Mouse (Mus musculus) heart, embryonic 14.5 days (tissue): ENCODE data around the gene Ascl5. TPM values are rescaled to one million over a fixed set of nuclear protein-coding genes. Genes with fewer than 3 reads are reported as not detected.

Source experiments
- ATAC-seq: fragments of 200-750 bp; cut with Nextera tagmentation; 2 replicates; pipeline ENCODE4 v1.8.0; 2017; ENCODE audit warnings: low read depth, moderate TSS enrichment; ENCODE audit not compliant: insufficient number of reproducible peaks, insufficient read depth, low FRiP score
- H3K27ac ChIP-seq, 2 experiments: fragments of 200-500 bp in 1 of 2; fragments of 300-500 bp in 1 of 2; sonication (generic) in 1 of 2; replicated peaks in 1 of 2; 2 replicates each; pipeline ENCODE4 v1.5.1; 2012 to 2014; ENCODE audit warnings: low read depth in 2 of 2, low read length in 2 of 2, control low read depth in 1 of 2, mild to moderate bottlenecking in 1 of 2, mixed read lengths in 1 of 2; ENCODE audit not compliant: control insufficient read depth in 1 of 2, insufficient read depth in 1 of 2
- H3K27me3 ChIP-seq: fragments of 300-500 bp; sonication (generic); 2 replicates; pipeline ENCODE4 v1.6.1; 2014; ENCODE audit warnings: mild to moderate bottlenecking, low read length, control low read depth; ENCODE audit not compliant: control insufficient read depth, insufficient read depth
- H3K36me3 ChIP-seq: fragments of 300-500 bp; sonication (generic); 2 replicates; pipeline ENCODE4 v1.6.1; 2014; ENCODE audit warnings: mild to moderate bottlenecking, control low read depth, low read length, mixed read lengths; ENCODE audit not compliant: control insufficient read depth, insufficient read depth
- H3K4me1 ChIP-seq, 2 experiments: fragments of 200-500 bp in 1 of 2; fragments of 300-500 bp in 1 of 2; sonication (generic) in 1 of 2; 2 replicates each; pipeline ENCODE4 v1.6.1; 2012 to 2014; ENCODE audit warnings: low read length in 2 of 2, control low read depth in 1 of 2, mixed read lengths in 1 of 2; ENCODE audit not compliant: control insufficient read depth in 2 of 2, insufficient read depth in 2 of 2
- H3K4me2 ChIP-seq: fragments of 300-500 bp; sonication (generic); 2 replicates; pipeline ENCODE4 v1.6.1; 2014; ENCODE audit warnings: mild to moderate bottlenecking, low read length
- H3K4me3 ChIP-seq, 2 experiments: fragments of 200-500 bp in 1 of 2; fragments of 300-500 bp in 1 of 2; sonication (generic) in 1 of 2; 2 replicates each; pipeline ENCODE4 v1.5.1; 2012 to 2014; ENCODE audit warnings: low read length in 2 of 2, mild to moderate bottlenecking in 2 of 2, control low read depth in 1 of 2, low read depth in 1 of 2, moderate library complexity in 1 of 2; ENCODE audit not compliant: control insufficient read depth in 1 of 2, insufficient read depth in 1 of 2
- H3K9ac ChIP-seq: fragments of 300-500 bp; sonication (generic); 2 replicates; pipeline ENCODE4 v1.6.1; 2014; ENCODE audit warnings: mild to moderate bottlenecking, low read length
- H3K9me3 ChIP-seq: fragments of 300-500 bp; sonication (generic); 2 replicates; pipeline ENCODE4 v1.6.1; 2016; ENCODE audit warnings: low read length, control low read depth; ENCODE audit not compliant: control insufficient read depth
- WGBS: fragments of 180-500 bp; shearing (Covaris S2); extraction: QIAGEN DNeasy Blood & Tissue Kit; methylation state at CpG from one replicate; pipeline ENCODE4 v1.1.7; 2014; 5-methylcytosine and 5-hydroxymethylcytosine counted together
- polyA plus RNA-seq: library from polyadenylated mRNA; unstranded; fragments of >200 nt; fragmentation: Nextera tagmentation; extraction: Ambion mirVana; gene quantifications from 2 replicates; pipeline ENCODE4 v1.2.1, GENCODE M21; 2014

The Ascl5 gene
- polyA plus RNA-seq, 1 experiment from 2014 or later: not detected

DNA sequence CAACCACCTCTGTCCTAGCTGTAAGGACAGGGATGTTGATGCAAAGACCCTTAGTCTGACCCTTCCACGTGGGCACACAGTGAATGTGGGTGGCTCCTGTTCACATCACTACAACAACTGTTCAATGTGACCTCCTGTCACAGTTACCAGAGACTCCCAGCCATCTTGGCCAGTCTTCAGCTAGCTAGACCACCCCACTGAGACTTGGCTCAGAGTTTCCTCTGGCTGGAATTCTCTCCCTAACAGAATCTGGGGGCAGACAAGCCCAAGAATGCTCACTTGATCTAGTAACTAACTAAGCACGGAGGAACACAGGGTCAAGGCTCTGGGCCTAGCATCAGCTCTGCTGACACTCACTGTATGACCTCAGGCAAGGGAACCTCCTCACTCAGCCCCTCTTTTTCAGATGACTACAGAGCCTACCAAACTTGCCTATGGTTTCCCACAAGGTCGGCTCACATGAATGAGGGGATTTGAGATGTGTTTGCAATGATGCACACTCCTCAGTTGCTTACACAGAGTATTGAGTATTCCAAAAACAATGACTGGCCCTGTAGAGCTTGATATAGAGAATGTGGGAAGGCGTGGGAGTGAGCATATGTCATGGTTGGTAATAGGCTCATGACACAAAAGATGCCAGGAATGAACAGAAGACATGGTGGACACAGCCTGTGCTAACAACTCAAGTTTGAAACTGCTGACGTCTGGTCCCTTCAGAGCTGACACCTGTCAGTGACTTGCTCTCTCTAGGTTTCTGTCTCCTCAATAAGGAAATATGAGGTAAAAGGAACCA is 11.7 kb upstream of the Ascl5 start:
- H3K36me3 ChIP-seq: peaks cover 17% of the 10 kb centered on the region
- no peak for ATAC-seq
- H3K27me3 ChIP-seq: peaks cover 9% of the 10 kb centered on the region
- WGBS: 66% methylated on average over 5 of the region's 5 CpGs
- peaks cover 3 to 5% of the 10 kb centered on the region in 2 experiments; a peak in 2 of 4 replicates for H3K4me1 ChIP-seq
- H3K9me3 ChIP-seq: no peaks in the 10 kb centered on the region
- H3K27ac ChIP-seq: no peak overlapping the region
- H3K9ac ChIP-seq: no peak overlapping the region
- H3K4me2 ChIP-seq: no peak overlapping the region
- no peak overlapping the region for H3K4me3 ChIP-seq

DNA sequence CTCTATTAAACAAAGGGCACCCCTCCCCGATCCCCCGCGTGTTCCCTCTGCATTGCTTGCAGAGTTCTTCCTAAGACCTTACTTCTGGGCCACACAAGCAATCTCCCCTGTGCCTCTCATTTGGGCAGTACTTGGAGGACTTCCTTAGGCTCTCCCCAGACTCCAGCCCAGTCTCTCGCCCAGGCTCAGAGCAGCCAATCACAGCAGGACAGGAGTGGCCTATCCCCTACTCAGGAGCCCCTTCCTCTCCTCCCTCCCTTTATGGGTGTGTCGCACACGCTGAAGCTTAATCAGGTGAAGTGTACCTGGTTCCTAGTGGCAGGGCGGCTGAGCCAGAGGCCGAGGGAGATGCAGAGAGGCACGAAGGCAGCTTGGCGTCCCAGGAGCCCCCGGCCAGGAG is 10.2 kb upstream of the Ascl5 start:
- Histone ChIP-seq H3K9ac (no peak overlapping the region), H3K4me2 (no peak overlapping the region), H3K9me3 (no peaks in the 10 kb centered on the region), H3K4me3 (no peak overlapping the region), H3K27ac (no peak overlapping the region), H3K36me3 (peaks cover 2% of the 10 kb centered on the region), H3K4me1 (peaks cover 3 to 5% of the 10 kb centered on the region in 2 experiments; a peak in 2 of 4 replicates), H3K27me3 (peaks cover 9% of the 10 kb centered on the region)
- WGBS: 17% methylated on average over 11 of the region's 11 CpGs
- no peak for ATAC-seq

DNA sequence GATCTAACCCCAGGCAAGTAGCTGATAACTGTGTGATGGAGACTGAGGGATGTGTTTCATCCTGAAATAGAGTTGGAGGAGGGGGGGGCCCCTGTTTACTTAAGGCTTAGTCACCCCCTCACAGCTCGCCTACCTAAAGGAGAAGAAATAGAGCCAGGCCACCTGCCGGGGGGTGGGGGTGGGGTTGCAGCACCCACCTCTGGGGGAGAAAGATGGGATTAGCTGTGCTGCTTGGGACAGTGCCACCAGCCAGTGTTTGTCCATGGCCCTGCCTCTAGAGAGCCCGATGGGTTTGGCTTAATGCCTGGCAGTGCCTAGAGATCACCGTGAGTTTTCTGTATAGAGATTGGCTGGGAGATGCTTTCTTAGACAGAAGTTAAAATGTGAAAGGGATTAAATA is 9.7 kb upstream of the Ascl5 start:
- no peak for ATAC-seq
- Histone ChIP-seq H3K4me2 (no peak overlapping the region), H3K4me3 (no peak overlapping the region), H3K27me3 (peaks cover 9% of the 10 kb centered on the region), H3K27ac (no peak overlapping the region), H3K9ac (no peak overlapping the region), H3K36me3 (no peaks in the 10 kb centered on the region), H3K4me1 (peaks cover 3 to 5% of the 10 kb centered on the region in 2 experiments; a peak in 2 of 4 replicates), H3K9me3 (no peaks in the 10 kb centered on the region)
- WGBS: 21% methylated on average over 4 of the region's 4 CpGs

DNA sequence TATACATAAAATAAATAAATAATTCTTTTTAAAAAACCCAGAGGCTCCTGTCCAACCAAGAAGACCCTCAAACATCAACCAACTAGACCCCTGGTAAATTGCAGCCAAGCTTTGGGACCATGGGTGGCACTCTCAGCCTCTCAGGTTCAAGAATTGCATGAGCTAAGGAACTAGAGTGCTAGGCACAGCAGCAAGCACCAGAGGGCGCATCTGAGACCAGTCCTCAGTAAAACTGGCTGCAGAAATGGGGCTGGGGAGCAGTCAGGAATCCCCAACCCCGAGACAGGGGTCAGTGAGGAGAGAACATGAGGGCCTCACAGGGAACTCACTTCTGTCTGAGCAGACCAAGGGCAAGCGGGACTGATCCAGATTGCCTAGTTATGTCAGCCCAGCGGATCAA is 4.8 kb upstream of the Ascl5 start:
- no peak overlapping the region for H3K27ac ChIP-seq
- WGBS: 6% methylated on average over 4 of the region's 4 CpGs
- no peak for ATAC-seq
- H3K27me3 ChIP-seq: peaks cover 35% of the 10 kb centered on the region
- peaks cover 3 to 8% of the 10 kb centered on the region in 2 experiments; a peak in 3 of 4 replicates for H3K4me1 ChIP-seq
- H3K4me3 ChIP-seq: no peak overlapping the region
- H3K9ac ChIP-seq: no peak overlapping the region
- H3K4me2 ChIP-seq: no peak overlapping the region
- H3K36me3 ChIP-seq: no peaks in the 10 kb centered on the region
- H3K9me3 ChIP-seq: no peaks in the 10 kb centered on the region

DNA sequence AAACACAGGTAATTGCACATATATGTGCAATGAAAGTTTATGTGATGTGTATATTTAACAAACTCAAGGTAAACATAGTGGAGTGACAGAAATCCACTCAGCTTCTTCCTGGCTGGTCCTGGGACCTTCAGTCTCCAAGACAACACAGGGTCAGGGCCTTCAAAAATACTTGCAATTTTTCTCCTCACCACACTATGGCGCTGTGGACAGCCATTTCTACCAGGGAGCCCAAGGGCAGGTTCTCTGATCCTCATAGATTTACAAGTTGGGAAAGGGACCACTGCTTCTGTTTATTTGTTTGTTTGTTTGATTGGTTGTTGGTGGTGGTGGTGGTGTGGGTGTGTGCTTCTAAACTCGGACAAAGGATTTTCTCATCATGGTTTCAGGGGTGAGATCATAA is 3.2 kb upstream of the Ascl5 start:
- ATAC-seq: no peak
- Histone ChIP-seq H3K4me2 (no peak overlapping the region), H3K36me3 (no peaks in the 10 kb centered on the region), H3K9ac (no peak overlapping the region), H3K4me1 (peaks cover 5 to 10% of the 10 kb centered on the region in 2 experiments; a peak in 3 of 4 replicates), H3K27me3 (peaks cover 42% of the 10 kb centered on the region), H3K27ac (no peak overlapping the region), H3K4me3 (no peak overlapping the region), H3K9me3 (no peaks in the 10 kb centered on the region)
- 6% methylated on average over 2 of the region's 2 CpGs for WGBS

DNA sequence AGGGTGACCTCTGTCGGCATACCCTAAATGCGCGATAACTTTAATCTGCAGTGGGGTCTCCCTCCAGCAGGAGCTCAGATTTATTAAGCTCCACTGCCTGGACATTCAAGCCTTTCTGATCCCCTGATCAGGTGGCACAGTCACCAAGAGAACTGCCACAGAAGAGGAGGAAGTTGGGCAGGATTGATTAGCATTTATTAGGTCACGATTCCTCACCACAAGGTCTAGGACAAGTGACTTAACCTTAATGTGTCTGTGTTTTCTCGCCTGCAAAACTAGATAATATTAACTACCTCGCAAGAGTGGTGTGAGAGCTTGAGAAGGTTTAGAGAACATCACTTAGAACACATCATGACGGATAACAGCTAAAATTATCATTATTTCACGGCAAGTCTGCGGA is 2.7 kb upstream of the Ascl5 start:
- Histone ChIP-seq H3K4me1 (peaks cover 9 to 15% of the 10 kb centered on the region in 2 experiments; a peak in 3 of 4 replicates), H3K9ac (no peak overlapping the region), H3K9me3 (no peaks in the 10 kb centered on the region), H3K4me2 (no peak overlapping the region), H3K27me3 (peaks cover 46% of the 10 kb centered on the region), H3K36me3 (no peaks in the 10 kb centered on the region), H3K4me3 (no peak overlapping the region), H3K27ac (no peak overlapping the region)
- ATAC-seq: no peak
- 74% methylated on average over 9 of the region's 9 CpGs for WGBS

DNA sequence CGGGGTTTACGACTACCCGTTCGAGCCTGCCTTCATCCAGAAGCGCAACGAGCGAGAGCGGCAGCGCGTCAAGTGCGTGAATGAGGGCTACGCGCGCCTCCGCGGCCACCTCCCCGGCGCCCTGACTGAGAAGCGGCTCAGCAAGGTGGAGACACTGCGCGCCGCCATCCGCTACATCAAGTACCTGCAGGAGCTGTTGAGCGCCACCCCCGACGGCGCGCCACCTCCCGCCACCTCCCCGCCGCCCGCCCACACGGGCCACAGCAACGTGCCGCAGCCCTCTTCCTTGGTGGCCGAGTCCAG is 360 bp downstream of the Ascl5 start:
- no peak for ATAC-seq
- H3K4me2 ChIP-seq: peak overlapping the region; percentile 60
- 0 out of 2 replicates have a peak overlapping the region, but pooled peaks have one; percentile 12 for H3K9ac ChIP-seq
- WGBS: under 1% methylated on average over 31 of the region's 36 CpGs
- no peak overlapping the region for H3K27ac ChIP-seq
- H3K4me3 ChIP-seq: peak overlapping the region; percentile 12 to 33; a peak in 3 of 4 replicates
- H3K36me3 ChIP-seq: no peaks in the 10 kb centered on the region
- peaks cover 15% of the 10 kb centered on the region in 2 experiments for H3K4me1 ChIP-seq
- no peaks in the 10 kb centered on the region for H3K9me3 ChIP-seq
- peaks cover 47% of the 10 kb centered on the region for H3K27me3 ChIP-seq
